Mouse (Mus musculus) Muller cell, postnatal 12 days (primary cell): ENCODE measurements around the gene Krtap22-2.
"Not testable (repeated sequence)": the region's sequence is repeated elsewhere in the genome, so short reads cannot be mapped to it uniquely, and the experiment has no call there.

Experiments used
- DNase-seq: peaks from one replicate; pipeline ENCODE4 v3.0.0-alpha.2; 2015; ENCODE audit errors: inconsistent ontology term

The Krtap22-2 gene

DNA sequence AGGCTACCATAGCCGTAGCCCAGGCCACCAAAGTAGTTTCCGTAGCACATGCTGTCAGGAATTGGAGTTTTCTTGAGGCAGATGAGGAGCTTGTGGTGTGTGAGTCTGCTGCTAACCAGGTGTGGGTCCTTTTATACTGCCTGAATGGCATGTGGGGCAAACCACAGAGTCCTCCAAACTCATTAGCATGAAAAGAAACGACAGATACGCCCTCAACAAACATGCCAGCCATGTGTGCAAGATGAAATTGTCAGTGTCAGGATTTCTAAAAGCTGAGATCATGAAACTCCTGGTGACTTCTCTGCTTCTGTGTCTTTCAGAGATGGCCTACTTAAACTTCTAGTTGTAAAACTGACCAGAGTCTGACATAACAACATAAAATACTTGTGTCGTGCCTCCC is at the start of gene Krtap22-2:
Gene Krtap22-2 (minus strand): TSS at position 101 of the 400 bp plus-strand sequence.
- peak; percentile 36 for DNase-seq

DNA sequence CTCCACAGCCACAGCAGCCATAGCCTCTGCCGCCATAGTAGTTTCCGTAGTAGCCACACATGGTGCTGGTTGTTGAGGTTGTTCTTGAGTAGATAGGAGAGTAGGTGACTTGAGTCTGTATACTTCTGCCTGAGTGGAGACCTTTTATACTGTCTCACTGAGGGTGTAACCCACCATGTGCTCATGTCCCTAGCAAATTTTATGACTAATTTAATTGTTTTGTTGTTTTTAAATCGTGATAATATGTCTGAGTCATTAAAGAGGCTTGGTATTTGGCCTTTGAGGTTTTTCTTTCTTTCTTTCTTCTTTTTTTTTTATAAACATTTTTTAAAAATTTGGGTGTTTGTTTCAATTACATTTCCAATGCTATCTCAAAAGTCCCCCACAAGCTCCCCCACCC is 37.2 kb upstream of the Krtap22-2 start, which contains the start of gene Krtap6-5:
Gene Krtap6-5 (minus strand): TSS at position 101 of the 400 bp plus-strand sequence.
- no peak for DNase-seq

DNA sequence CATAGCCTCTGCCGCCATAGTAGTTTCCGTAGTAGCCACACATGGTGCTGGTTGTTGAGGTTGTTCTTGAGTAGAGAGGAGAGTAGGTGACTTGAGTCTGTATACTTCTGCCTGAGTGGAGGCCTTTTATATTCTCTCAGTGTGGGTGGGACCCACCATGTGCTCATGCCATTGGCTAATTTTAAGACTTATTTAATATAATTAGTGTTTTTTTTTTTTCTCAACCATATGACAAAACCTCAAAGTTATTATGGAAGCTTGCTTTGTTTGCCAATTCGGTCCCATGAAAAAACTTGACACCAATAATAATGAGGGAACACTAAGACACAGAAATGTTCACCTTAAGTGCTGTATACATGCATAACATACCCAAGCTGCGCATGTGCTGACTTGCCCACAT is 30.8 kb upstream of the Krtap22-2 start, which contains the start of gene Gm10228:
Gene Gm10228 (minus strand): TSS at position 101 of the 400 bp plus-strand sequence.
- DNase-seq = not testable (repeated sequence)

DNA sequence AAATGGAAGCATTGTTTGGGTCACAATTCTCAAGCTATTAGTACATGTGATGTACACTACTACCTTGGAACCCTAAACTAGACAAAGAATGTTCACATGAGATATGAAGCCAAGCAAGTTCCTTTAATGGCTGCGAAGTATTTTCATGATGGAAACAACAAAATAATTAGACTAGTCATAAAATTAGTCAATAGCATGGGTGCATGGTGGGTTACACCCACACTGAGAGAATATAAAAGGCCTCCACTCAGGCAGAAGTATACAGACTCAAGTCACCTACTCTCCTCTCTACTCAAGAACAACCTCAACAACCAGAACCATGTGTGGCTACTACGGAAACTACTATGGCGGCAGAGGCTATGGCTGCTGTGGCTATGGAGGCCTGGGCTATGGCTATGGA is 20.8 kb upstream of the Krtap22-2 start, which contains the start of gene Krtap6-1:
Gene Krtap6-1 (plus strand): TSS at position 301 of the 400 bp plus-strand sequence.
- DNase-seq = not testable (repeated sequence)

DNA sequence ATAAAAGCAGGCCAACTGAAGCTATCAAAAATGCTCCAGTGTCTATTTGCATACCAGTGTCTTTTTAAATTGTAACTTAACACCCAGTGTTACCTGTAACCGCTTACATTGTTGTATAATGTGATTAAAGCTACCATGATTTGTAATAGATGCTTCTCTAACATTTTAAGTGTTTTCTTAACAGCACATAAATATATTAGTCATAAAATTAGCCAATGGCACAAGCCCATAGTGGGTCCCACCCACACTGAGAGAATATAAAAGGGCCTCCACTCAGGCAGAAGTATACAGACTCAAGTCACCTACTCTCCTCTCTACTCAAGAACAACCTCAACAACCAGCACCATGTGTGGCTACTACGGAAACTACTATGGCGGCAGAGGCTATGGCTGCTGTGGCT is 4.4 kb upstream of the Krtap22-2 start, which contains the start of gene Gm10229:
Gene Gm10229 (plus strand): TSS at position 301 of the 400 bp plus-strand sequence.
- not testable (repeated sequence) for DNase-seq

DNA sequence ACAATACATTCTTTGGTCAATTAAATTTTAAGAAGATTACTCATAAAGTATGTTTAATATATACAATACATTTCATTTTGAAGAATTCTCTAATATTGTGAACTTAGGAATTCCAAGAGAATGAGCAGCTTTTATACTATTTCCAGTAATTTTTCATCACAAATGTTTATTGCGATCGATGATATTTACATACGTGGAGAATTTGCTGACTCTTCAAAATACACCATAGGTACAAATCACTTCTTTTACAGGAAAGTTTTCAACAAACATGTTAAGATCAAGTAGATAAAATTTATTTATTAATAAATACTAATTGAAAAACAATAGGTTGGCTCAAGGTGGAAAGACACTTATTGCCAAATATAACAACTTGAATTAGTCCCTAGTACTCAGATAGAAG is 3.4 kb upstream of the Krtap22-2 start:
- DNase-seq = no peak

DNA sequence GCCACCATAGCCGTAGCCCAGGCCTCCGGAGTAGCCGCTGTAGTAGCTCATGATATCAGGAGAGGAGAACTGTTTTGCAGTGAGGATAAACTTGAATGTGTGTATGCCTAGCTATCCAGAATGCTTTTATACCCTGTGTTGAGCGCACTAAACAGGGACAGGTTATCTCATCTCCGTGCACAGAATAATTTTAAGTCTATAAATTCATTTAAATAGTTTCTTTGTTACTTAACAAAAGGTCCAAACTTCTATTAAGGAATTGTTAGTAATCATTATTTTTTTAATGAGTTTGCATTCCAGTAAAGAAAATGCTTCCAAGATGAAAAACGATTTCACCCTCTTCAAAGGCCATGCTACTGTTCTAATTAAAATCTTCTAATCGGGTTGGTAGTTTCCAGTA is 47.8 kb downstream of the Krtap22-2 start, which contains the start of gene Krtap16-3:
Gene Krtap16-3 (minus strand): TSS at position 101 of the 400 bp plus-strand sequence.
- peak; percentile 85 for DNase-seq
